Mouse (Mus musculus) hindbrain, embryonic 11.5 days (tissue): ENCODE results near the gene Gm45713. TPM values are rescaled to one million over a fixed set of nuclear protein-coding genes. Genes with fewer than 3 reads are reported as not detected.
"Not testable (repeated sequence)": the region's sequence is repeated elsewhere in the genome, so short reads cannot be mapped to it uniquely, and the experiment has no call there.

Source experiments
- ATAC-seq: fragments of 200-750 bp; cut with Nextera tagmentation; 2 replicates; pipeline ENCODE4 v1.8.0; 2017; ENCODE audit warnings: mild to moderate bottlenecking, moderate TSS enrichment, moderate library complexity; ENCODE audit not compliant: low FRiP score
- DNase-seq: peaks from one replicate; pipeline ENCODE4 v3.0.0-alpha.2; 2015; ENCODE audit warnings: low spot score
- H3K27ac ChIP-seq: fragments of 300-500 bp; sonication (generic); 2 replicates; pipeline ENCODE4 v1.5.1; 2014; ENCODE audit warnings: mild to moderate bottlenecking, low read depth, low read length
- H3K27me3 ChIP-seq: fragments of 300-500 bp; sonication (generic); 2 replicates; pipeline ENCODE4 v1.6.1; 2014; ENCODE audit warnings: mild to moderate bottlenecking, low read length, moderate library complexity, mixed read lengths; ENCODE audit not compliant: control insufficient read depth, insufficient read depth
- H3K36me3 ChIP-seq: fragments of 300-500 bp; sonication (generic); 2 replicates; pipeline ENCODE4 v1.6.1; 2014; ENCODE audit warnings: mild to moderate bottlenecking, low read length, moderate library complexity, mixed read lengths; ENCODE audit not compliant: control insufficient read depth, insufficient read depth
- H3K4me1 ChIP-seq: fragments of 300-500 bp; sonication (generic); replicated peaks from 2 replicates; pipeline ENCODE4 v1.6.1; 2014; ENCODE audit warnings: low read length, mixed read lengths; ENCODE audit not compliant: control insufficient read depth, insufficient read depth
- H3K4me2 ChIP-seq: fragments of 300-500 bp; sonication (generic); replicated peaks from 2 replicates; pipeline ENCODE4 v1.6.1; 2014; ENCODE audit warnings: mild to moderate bottlenecking, low read depth, low read length
- H3K4me3 ChIP-seq: fragments of 300-500 bp; sonication (generic); 2 replicates; pipeline ENCODE4 v1.5.1; 2014; ENCODE audit warnings: low read depth, low read length
- H3K9ac ChIP-seq: fragments of 300-500 bp; sonication (generic); 2 replicates; pipeline ENCODE4 v1.6.1; 2014; ENCODE audit warnings: low read depth, low read length
- H3K9me3 ChIP-seq: fragments of 300-500 bp; sonication (generic); 2 replicates; pipeline ENCODE4 v1.6.1; 2016; ENCODE audit warnings: low read length; ENCODE audit not compliant: control insufficient read depth
- WGBS: fragments of 180-500 bp; shearing (Covaris S2); extraction: QIAGEN DNeasy Blood & Tissue Kit; methylation state at CpG from one replicate; pipeline ENCODE4 v1.1.7; 2014; 5-methylcytosine and 5-hydroxymethylcytosine counted together
- polyA plus RNA-seq: library from polyadenylated mRNA; unstranded; fragments of >200 nt; fragmentation: Nextera tagmentation; extraction: Ambion mirVana; gene quantifications from 2 replicates; pipeline ENCODE4 v1.2.1, GENCODE M21; 2014

The Gm45713 gene
- polyA plus RNA-seq, 1 experiment from 2014 or later = not detected

DNA sequence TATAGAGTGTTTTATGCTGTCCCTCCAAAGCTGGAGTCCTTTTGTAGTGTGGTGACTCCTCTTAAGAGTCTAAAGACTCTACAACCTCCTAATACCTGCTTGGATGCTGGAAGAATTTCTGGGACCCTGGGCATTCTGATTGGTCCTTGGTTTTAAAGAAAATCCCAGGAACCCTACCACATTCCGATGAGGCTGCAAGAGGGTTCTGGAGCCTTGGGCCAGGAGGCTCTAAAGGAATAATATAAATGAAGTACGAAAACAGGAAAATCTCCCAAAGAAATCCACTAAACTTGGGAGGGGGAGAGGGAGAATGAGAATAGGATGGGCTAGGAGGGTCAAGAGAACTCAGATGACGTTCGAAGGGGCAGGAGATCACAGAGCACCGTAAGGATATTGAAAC is 17.6 kb upstream of the Gm45713 start:
- peak overlapping the region; percentile 74 for H3K4me2 ChIP-seq
- H3K4me1 ChIP-seq = peaks cover 2% of the 10 kb centered on the region; the same call in 1 of the 2 replicates
- ATAC-seq = peak; percentile 25; the same call in 1 of the 2 replicates
- H3K9ac ChIP-seq = peak overlapping the region; percentile 91
- no peak for DNase-seq
- peak overlapping the region; percentile 80 for H3K27ac ChIP-seq
- no peaks in the 10 kb centered on the region for H3K9me3 ChIP-seq
- 0 out of 2 replicates have a peak, but pooled peaks cover 2% of the 10 kb centered on the region for H3K36me3 ChIP-seq
- peak overlapping the region; percentile 65 for H3K4me3 ChIP-seq
- no peaks in the 10 kb centered on the region for H3K27me3 ChIP-seq
- WGBS = 9% methylated on average over 5 of the region's 5 CpGs

GRCm38 (mm10) chr7:45153052-45153451 is 17.0 kb upstream of the Gm45713 start:
- not testable (repeated sequence) for ATAC-seq, H3K36me3 ChIP-seq, H3K27ac ChIP-seq, H3K4me3 ChIP-seq, DNase-seq, H3K9me3 ChIP-seq, H3K4me1 ChIP-seq, H3K4me2 ChIP-seq, H3K27me3 ChIP-seq
- 91% methylated on average over 2 of the region's 2 CpGs for WGBS
- peak overlapping the region; percentile 91; the same call in 1 of the 2 replicates for H3K9ac ChIP-seq

- WGBS = 61% methylated on average over 11 of the region's 11 CpGs
- H3K27ac ChIP-seq = no peak overlapping the region
- H3K4me2 ChIP-seq = no peak overlapping the region
Observed at GRCm38 (mm10) chr7:45151303-45151702, 15.3 kb upstream of the Gm45713 start.

GRCm38 (mm10) chr7:45150321-45150720 is 14.3 kb upstream of the Gm45713 start:
- DNase-seq (no peak), ATAC-seq (no peak)
- H3K4me3 ChIP-seq = no peak overlapping the region
- no peak overlapping the region for H3K4me2 ChIP-seq
- peaks cover 2% of the 10 kb centered on the region; the same call in 1 of the 2 replicates for H3K4me1 ChIP-seq
- 59% methylated on average over 4 of the region's 4 CpGs for WGBS
- no peak overlapping the region for H3K27ac ChIP-seq
- no peaks in the 10 kb centered on the region for H3K27me3 ChIP-seq
- no peak overlapping the region for H3K9ac ChIP-seq
- no peaks in the 10 kb centered on the region for H3K36me3 ChIP-seq
- H3K9me3 ChIP-seq = no peaks in the 10 kb centered on the region

More at GRCm38 (mm10) chr7:45151303-45151702, 15.3 kb upstream of the Gm45713 start:
- H3K9ac ChIP-seq = no peak overlapping the region
- no peaks in the 10 kb centered on the region for H3K36me3 ChIP-seq
- no peak for ATAC-seq
- no peaks in the 10 kb centered on the region for H3K27me3 ChIP-seq
- H3K4me1 ChIP-seq = peaks cover 2% of the 10 kb centered on the region; the same call in 1 of the 2 replicates
- no peaks in the 10 kb centered on the region for H3K9me3 ChIP-seq
- H3K4me3 ChIP-seq = no peak overlapping the region
- no peak for DNase-seq

DNA sequence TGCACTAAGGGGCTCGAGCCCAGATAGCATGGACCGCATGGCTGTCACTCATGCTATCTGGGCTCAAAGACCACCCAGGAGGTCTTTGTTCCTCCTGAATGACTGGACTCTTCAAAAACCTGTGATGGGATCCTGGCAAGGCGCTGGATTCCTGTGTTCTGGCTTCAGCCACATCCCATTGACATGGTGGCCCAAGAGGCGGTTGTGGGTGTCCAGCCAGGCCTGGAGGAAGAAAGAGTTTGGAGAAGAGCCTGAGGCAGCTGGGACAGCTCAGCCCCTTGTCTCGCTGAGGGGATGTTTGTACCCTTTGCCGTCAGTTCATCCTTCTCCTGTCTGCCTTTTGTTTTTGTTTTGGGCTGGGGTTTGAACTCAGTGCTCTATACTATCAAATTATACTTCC is 13.5 kb upstream of the Gm45713 start:
- DNase-seq (no peak), ATAC-seq (no peak)
- Histone ChIP-seq H3K9me3 (no peaks in the 10 kb centered on the region), H3K36me3 (no peaks in the 10 kb centered on the region), H3K4me2 (no peak overlapping the region), H3K27me3 (no peaks in the 10 kb centered on the region), H3K9ac (peak overlapping the region; percentile 8; the same call in 1 of the 2 replicates), H3K27ac (no peak overlapping the region), H3K4me3 (no peak overlapping the region), H3K4me1 (no peaks in the 10 kb centered on the region; the same call in 1 of the 2 replicates)
- 39% methylated on average over 6 of the region's 6 CpGs for WGBS

GRCm38 (mm10) chr7:45148534-45149098 is 12.6 kb upstream of the Gm45713 start:
- DNase-seq (no peak), ATAC-seq (no peak)
- H3K27me3 ChIP-seq = no peaks in the 10 kb centered on the region
- no peak overlapping the region for H3K4me2 ChIP-seq
- H3K36me3 ChIP-seq = no peaks in the 10 kb centered on the region
- H3K4me3 ChIP-seq = no peak overlapping the region
- H3K9ac ChIP-seq = no peak overlapping the region
- no peak overlapping the region for H3K27ac ChIP-seq
- H3K9me3 ChIP-seq = no peaks in the 10 kb centered on the region
- whole genome bisulfite sequencing = 63% methylated on average over 4 of the region's 4 CpGs
- H3K4me1 ChIP-seq = no peaks in the 10 kb centered on the region; the same call in 1 of the 2 replicates

DNA sequence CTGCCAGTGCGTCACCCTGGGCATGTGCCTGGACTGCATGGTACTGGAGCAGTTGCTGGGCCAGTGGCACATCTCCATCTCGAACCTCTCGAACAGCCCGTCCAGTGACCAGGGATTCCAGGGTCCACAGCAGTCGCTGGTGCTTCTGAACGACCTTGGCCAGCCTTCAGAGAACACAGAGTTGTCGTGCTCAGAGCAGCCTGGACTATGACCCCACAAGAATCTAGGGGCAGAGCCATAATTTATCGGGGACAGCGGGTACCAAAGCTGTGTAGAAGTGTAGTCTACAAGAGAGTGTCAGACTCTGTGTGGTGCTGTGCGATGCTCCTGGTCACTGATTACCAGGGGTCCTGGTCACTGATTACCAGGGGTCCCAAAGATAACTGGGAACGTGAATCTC is 11.9 kb upstream of the Gm45713 start:
- Histone ChIP-seq H3K27ac (no peak overlapping the region), H3K4me1 (no peaks in the 10 kb centered on the region), H3K4me3 (no peak overlapping the region), H3K4me2 (no peak overlapping the region), H3K27me3 (no peaks in the 10 kb centered on the region), H3K36me3 (no peaks in the 10 kb centered on the region), H3K9ac (no peak overlapping the region), H3K9me3 (no peaks in the 10 kb centered on the region)
- 86% methylated on average over 11 of the region's 11 CpGs for WGBS
- DNase-seq = no peak
- ATAC-seq = no peak

- Histone ChIP-seq H3K36me3 (no peaks in the 10 kb centered on the region), H3K27ac (no peak overlapping the region), H3K4me3 (no peak overlapping the region), H3K4me1 (no peaks in the 10 kb centered on the region), H3K9me3 (no peaks in the 10 kb centered on the region), H3K9ac (no peak overlapping the region), H3K4me2 (no peak overlapping the region), H3K27me3 (no peaks in the 10 kb centered on the region)
- WGBS = 93% methylated on average over 11 of the region's 11 CpGs
- DNase-seq (no peak), ATAC-seq (no peak)
Observed at GRCm38 (mm10) chr7:45147267-45147666, 11.2 kb upstream of the Gm45713 start.

DNA sequence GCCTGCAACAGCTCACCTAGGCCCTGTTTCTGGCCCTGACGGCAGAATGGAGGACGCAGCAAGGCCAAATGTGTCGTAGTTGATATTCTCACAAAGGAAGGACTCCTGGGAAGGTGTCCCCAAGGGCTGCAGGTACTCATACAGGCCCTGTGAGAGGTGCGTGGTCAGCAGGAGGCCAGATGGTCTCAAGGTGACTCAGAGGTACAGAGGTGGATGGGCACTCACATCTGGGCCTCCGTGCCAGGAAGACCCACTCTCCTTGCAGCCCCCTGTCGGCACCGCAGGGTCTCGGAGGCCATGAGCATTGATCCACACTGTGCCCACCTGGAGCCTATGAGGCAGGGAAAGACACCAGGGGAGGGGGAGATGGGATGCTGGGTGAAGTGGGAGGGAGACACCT is 9.4 kb upstream of the Gm45713 start:
- ATAC-seq (no peak), DNase-seq (no peak)
- Histone ChIP-seq H3K9ac (no peak overlapping the region), H3K4me3 (no peak overlapping the region), H3K9me3 (no peaks in the 10 kb centered on the region), H3K27me3 (no peaks in the 10 kb centered on the region), H3K36me3 (no peaks in the 10 kb centered on the region), H3K4me2 (no peak overlapping the region), H3K27ac (no peak overlapping the region), H3K4me1 (no peaks in the 10 kb centered on the region)
- WGBS = 96% methylated on average over 8 of the region's 8 CpGs
